Mouse (Mus musculus) hindbrain, postnatal 0 days (tissue): ENCODE results near the gene Ywhab. TPM values are rescaled to one million over a fixed set of nuclear protein-coding genes. Genes with fewer than 3 reads are reported as not detected.

ENCODE experiments used
- ATAC-seq: fragments of 200-750 bp; cut with Nextera tagmentation; 2 replicates; pipeline ENCODE4 v1.8.0; 2017; ENCODE audit warnings: mild to moderate bottlenecking, moderate TSS enrichment, moderate library complexity
- DNase-seq: peaks from one replicate; pipeline ENCODE4 v3.0.0-alpha.2; 2015; ENCODE audit warnings: low spot score
- H3K27ac ChIP-seq: fragments of 300-500 bp; sonication (generic); 2 replicates; pipeline ENCODE4 v1.5.1; 2014; ENCODE audit warnings: mild to moderate bottlenecking
- H3K27me3 ChIP-seq: fragments of 300-500 bp; sonication (generic); 2 replicates; pipeline ENCODE4 v1.6.1; 2014; ENCODE audit warnings: low read length, mixed read lengths; ENCODE audit not compliant: insufficient read depth
- H3K36me3 ChIP-seq: fragments of 300-500 bp; sonication (generic); 2 replicates; pipeline ENCODE4 v1.6.1; 2014; ENCODE audit warnings: low read length, mixed read lengths; ENCODE audit not compliant: insufficient read depth
- H3K4me1 ChIP-seq: fragments of 300-500 bp; sonication (generic); 2 replicates; pipeline ENCODE4 v1.6.1; 2014; ENCODE audit warnings: antibody characterized with exemption, low read length, mixed read lengths; ENCODE audit not compliant: insufficient read depth
- H3K4me2 ChIP-seq: fragments of 300-500 bp; sonication (generic); 2 replicates; pipeline ENCODE4 v1.6.1; 2014; ENCODE audit warnings: low read depth, mild to moderate bottlenecking, low read length, moderate library complexity, mixed read lengths
- H3K4me3 ChIP-seq: fragments of 300-500 bp; sonication (generic); 2 replicates; pipeline ENCODE4 v1.5.1; 2014; ENCODE audit warnings: low read length
- H3K9ac ChIP-seq: fragments of 300-500 bp; sonication (generic); replicated peaks from 2 replicates; pipeline ENCODE4 v1.6.1; 2014; ENCODE audit warnings: mild to moderate bottlenecking, low read length, moderate library complexity, mixed read lengths
- H3K9me3 ChIP-seq: fragments of 300-500 bp; sonication (generic); 2 replicates; pipeline ENCODE4 v1.6.1; 2016; ENCODE audit warnings: low read length, mixed read lengths
- CTCF ChIP-seq: IDR thresholded peaks from 2 replicates; pipeline ENCODE4 v1.5.1; 2016; ENCODE audit warnings: antibody characterized with exemption, control low read depth, low read depth
- WGBS: fragments of 180-500 bp; shearing (Covaris S2); extraction: QIAGEN DNeasy Blood & Tissue Kit; methylation state at CpG from one replicate; pipeline ENCODE4 v1.1.7; 2014; 5-methylcytosine and 5-hydroxymethylcytosine counted together
- polyA plus RNA-seq: library from polyadenylated mRNA; unstranded; fragments of >200 nt; fragmentation: Nextera tagmentation; extraction: Ambion mirVana; gene quantifications from 2 replicates; pipeline ENCODE4 v1.2.1, GENCODE M21; 2015
- total RNA-seq: library from RNA; depleted of rRNA; stranded (reverse); fragments of >200 nt; gene quantifications from 2 replicates; pipeline ENCODE4 v1.2.3, GENCODE M21; 2014; rRNA removed

Gene Ywhab
- total and polyA plus RNA-seq, 2 experiments from 2014 or later = 131 to 583 TPM

- Histone ChIP-seq H3K4me2 (no peak overlapping the region), H3K27me3 (no peaks in the 10 kb centered on the region), H3K4me3 (no peak overlapping the region), H3K9ac (no peak overlapping the region), H3K4me1 (no peaks in the 10 kb centered on the region), H3K9me3 (no peaks in the 10 kb centered on the region), H3K36me3 (no peaks in the 10 kb centered on the region), H3K27ac (no peak overlapping the region)
- ATAC-seq (no peak), DNase-seq (no peak)
- no peak for TF ChIP-seq CTCF
- WGBS = 88% methylated on average over 6 of the region's 6 CpGs
Observed at GRCm38 (mm10) chr2:164040949-164041348, 46.2 kb downstream of the Ywhab start.

GRCm38 (mm10) chr2:164041523-164041922 lies 46.8 kb downstream of the Ywhab start:
- H3K4me1 ChIP-seq = no peaks in the 10 kb centered on the region
- H3K4me2 ChIP-seq = no peak overlapping the region
- no peak overlapping the region for H3K27ac ChIP-seq
- no peak for DNase-seq
- no peak for TF ChIP-seq CTCF
- 91% methylated on average over 2 of the region's 2 CpGs for WGBS
- no peaks in the 10 kb centered on the region for H3K9me3 ChIP-seq
- no peak overlapping the region for H3K9ac ChIP-seq
- H3K27me3 ChIP-seq = no peaks in the 10 kb centered on the region
- no peak for ATAC-seq
- H3K36me3 ChIP-seq = no peaks in the 10 kb centered on the region
- H3K4me3 ChIP-seq = no peak overlapping the region

GRCm38 (mm10) chr2:164047197-164047690 lies 52.5 kb downstream of the Ywhab start:
- peak; percentile 47 for DNase-seq
- H3K4me1 ChIP-seq = no peaks in the 10 kb centered on the region
- WGBS = 9% methylated on average over 16 of the region's 16 CpGs

GRCm38 (mm10) chr2:164053767-164054166 lies 59.0 kb downstream of the Ywhab start:
- no peak for DNase-seq
- H3K27ac ChIP-seq = no peak overlapping the region
- no peak for TF ChIP-seq CTCF
- H3K4me3 ChIP-seq = no peak overlapping the region
- no peak overlapping the region for H3K9ac ChIP-seq
- no peak overlapping the region for H3K4me2 ChIP-seq
- 83% methylated on average over 8 of the region's 8 CpGs for WGBS
- no peaks in the 10 kb centered on the region for H3K4me1 ChIP-seq
- no peaks in the 10 kb centered on the region for H3K9me3 ChIP-seq
- no peak for ATAC-seq
- H3K36me3 ChIP-seq = peaks cover 54% of the 10 kb centered on the region
- no peaks in the 10 kb centered on the region for H3K27me3 ChIP-seq

More at GRCm38 (mm10) chr2:164047197-164047690, 52.5 kb downstream of the Ywhab start:
- Histone ChIP-seq H3K4me2 (peak overlapping the region; percentile 51), H3K4me3 (peak overlapping the region; percentile 27), H3K9ac (no peak overlapping the region), H3K9me3 (no peaks in the 10 kb centered on the region), H3K36me3 (peaks cover 3% of the 10 kb centered on the region; the same call in 1 of the 2 replicates), H3K27me3 (no peaks in the 10 kb centered on the region), H3K27ac (no peak overlapping the region)
- TF ChIP-seq CTCF = no peak
- ATAC-seq = peak; percentile 75

- no peak for ATAC-seq
- DNase-seq = no peak
- Histone ChIP-seq H3K4me2 (no peak overlapping the region), H3K36me3 (peaks cover 63% of the 10 kb centered on the region), H3K27me3 (no peaks in the 10 kb centered on the region), H3K27ac (no peak overlapping the region), H3K9ac (no peak overlapping the region), H3K4me1 (no peaks in the 10 kb centered on the region), H3K9me3 (no peaks in the 10 kb centered on the region), H3K4me3 (no peak overlapping the region)
- WGBS = 96% methylated on average over 8 of the region's 8 CpGs
- no peak for TF ChIP-seq CTCF
Observed at GRCm38 (mm10) chr2:164054671-164055070, 59.9 kb downstream of the Ywhab start.

- ATAC-seq = no peak
- WGBS = 88% methylated on average over 8 of the region's 8 CpGs
Observed at GRCm38 (mm10) chr2:164059634-164060235, 65.0 kb downstream of the Ywhab start.

More at GRCm38 (mm10) chr2:164059634-164060235, 65.0 kb downstream of the Ywhab start:
- no peak for TF ChIP-seq CTCF
- Histone ChIP-seq H3K4me2 (no peak overlapping the region), H3K27ac (no peak overlapping the region), H3K36me3 (peaks cover 71% of the 10 kb centered on the region), H3K4me1 (no peaks in the 10 kb centered on the region), H3K9ac (no peak overlapping the region), H3K9me3 (no peaks in the 10 kb centered on the region), H3K4me3 (no peak overlapping the region), H3K27me3 (no peaks in the 10 kb centered on the region)
- no peak for DNase-seq

Other genes with a start within 250 kb of the Ywhab start
- gene Ada, start 244.7 kb upstream of the Ywhab start, total RNA-seq = 2.2 and 3.4 TPM in 2 replicates
- 3.2 and 3.4 TPM in 2 replicates for gene Ada, start 244.7 kb upstream of the Ywhab start, polyA plus RNA-seq
- gene Ccn5, start 174.1 kb upstream of the Ywhab start, total RNA-seq = 0.58 TPM in 1 of 2 replicates, not detected in the other
- gene Ccn5, start 174.1 kb upstream of the Ywhab start, polyA plus RNA-seq = 0.20 and 0.33 TPM in 2 replicates
- 0.58 and 2.4 TPM in 2 replicates for gene Kcnk15, start 141.3 kb upstream of the Ywhab start, total RNA-seq
- 0.23 and 0.40 TPM in 2 replicates for gene Kcnk15, start 141.3 kb upstream of the Ywhab start, polyA plus RNA-seq
- gene Rims4, start 76.3 kb upstream of the Ywhab start, total RNA-seq = 76.7 and 81.0 TPM in 2 replicates
- 16.7 and 19.6 TPM in 2 replicates for gene Rims4, start 76.3 kb upstream of the Ywhab start, polyA plus RNA-seq
- 1.3 TPM in 1 of 2 replicates, not detected in the other for gene Pabpc1l, start 30.5 kb downstream of the Ywhab start, total RNA-seq
- 2.0 and 2.2 TPM in 2 replicates for gene Pabpc1l, start 30.5 kb downstream of the Ywhab start, polyA plus RNA-seq
- gene Stk4, start 75.4 kb downstream of the Ywhab start, total RNA-seq = 19.7 and 23.9 TPM in 2 replicates
- gene Stk4, start 75.4 kb downstream of the Ywhab start, polyA plus RNA-seq = 13.1 and 13.2 TPM in 2 replicates
- gene Tomm34, start 76.2 kb downstream of the Ywhab start, total RNA-seq = 38.9 and 45.8 TPM in 2 replicates
- gene Tomm34, start 76.2 kb downstream of the Ywhab start, polyA plus RNA-seq = 45.8 and 46.5 TPM in 2 replicates
- 12.7 and 15.8 TPM in 2 replicates for gene Kcns1, start 176.2 kb downstream of the Ywhab start, total RNA-seq
- 3.0 and 3.3 TPM in 2 replicates for gene Kcns1, start 176.2 kb downstream of the Ywhab start, polyA plus RNA-seq
- gene Wfdc5, start 187.8 kb downstream of the Ywhab start, total RNA-seq = not detected in 2 replicates
- gene Wfdc5, start 187.8 kb downstream of the Ywhab start, polyA plus RNA-seq = not detected in 2 replicates
- not detected in 2 replicates for gene Wfdc12, start 195.6 kb downstream of the Ywhab start, total RNA-seq
- not detected in 2 replicates for gene Wfdc12, start 195.6 kb downstream of the Ywhab start, polyA plus RNA-seq
- not detected in 2 replicates for gene Wfdc15a, start 205.2 kb downstream of the Ywhab start, total RNA-seq
- gene Wfdc15a, start 205.2 kb downstream of the Ywhab start, polyA plus RNA-seq = not detected in 2 replicates
- not detected in 2 replicates for gene Wfdc15b, start 226.7 kb downstream of the Ywhab start, total RNA-seq
- gene Wfdc15b, start 226.7 kb downstream of the Ywhab start, polyA plus RNA-seq = not detected in 2 replicates
- not detected in 2 replicates for gene Svs2, start 243.5 kb downstream of the Ywhab start, total RNA-seq
- gene Svs2, start 243.5 kb downstream of the Ywhab start, polyA plus RNA-seq = not detected in 2 replicates